Mouse (Mus musculus): ENCODE data around the gene Vma21-ps.

GRCm38 (mm10) chr4:52519301-52519700 is 22.3 kb upstream of the Vma21-ps start:
- no peak for TF ChIP-seq CTCF (IDR thresholded peaks at IDR 0.05; ENCODE audit: low read depth)
- TF ChIP-seq EP300 (optimal IDR thresholded peaks at IDR 0.05), result no peak
